Mouse (Mus musculus): ENCODE data around the gene Ptpn1. TPM values are rescaled to one million over a fixed set of nuclear protein-coding genes. Genes with fewer than 3 reads are reported as not detected.

The Ptpn1 gene
- total and polyA plus RNA-seq, 3 experiments, result 16.2 to 38.1 (median 29.4) TPM

- peaks cover 7% of the 10 kb centered on the region; the same call in 1 of the 2 replicates for H3K4me1 ChIP-seq (ENCODE audit: insufficient read depth, low read depth, low read length)
- H3K9me3 ChIP-seq (replicated peaks), result no peaks in the 10 kb centered on the region
- no peak for ATAC-seq (ENCODE audit: extremely low read depth, insufficient number of reproducible peaks, low FRiP score, poor library complexity, severe bottlenecking)
- no peak for TF ChIP-seq CTCF (IDR thresholded peaks at IDR 0.05; ENCODE audit: low read depth, low read length)
- TF ChIP-seq GATA2 (IDR thresholded peaks at IDR 0.05; ENCODE audit: borderline replicate concordance, low read depth, low read length), result no peak
- TF ChIP-seq TAL1 (conservative IDR thresholded peaks at IDR 0.05; ENCODE audit: low read depth, low read length), result no peak
- no peak for TF ChIP-seq GATA1 (IDR thresholded peaks at IDR 0.05; ENCODE audit: borderline replicate concordance, low read length)
- no peak for TF ChIP-seq POLR2AphosphoS5 (IDR thresholded peaks at IDR 0.05; ENCODE audit: insufficient replicate concordance, low read depth, low read length)
- H3K36me3 ChIP-seq (replicated peaks), result no peaks in the 10 kb centered on the region
- no peak for DNase-seq (ENCODE audit: low spot score)
- no peak overlapping the region for H3K4me3 ChIP-seq (ENCODE audit: low read depth, low read length)
- H3K27me3 ChIP-seq (ENCODE audit: insufficient read depth, low read length), result peaks cover 18% of the 10 kb centered on the region
Observed at GRCm38 (mm10) chr2:167925841-167926800, 5.7 kb upstream of the Ptpn1 start.

DNA sequence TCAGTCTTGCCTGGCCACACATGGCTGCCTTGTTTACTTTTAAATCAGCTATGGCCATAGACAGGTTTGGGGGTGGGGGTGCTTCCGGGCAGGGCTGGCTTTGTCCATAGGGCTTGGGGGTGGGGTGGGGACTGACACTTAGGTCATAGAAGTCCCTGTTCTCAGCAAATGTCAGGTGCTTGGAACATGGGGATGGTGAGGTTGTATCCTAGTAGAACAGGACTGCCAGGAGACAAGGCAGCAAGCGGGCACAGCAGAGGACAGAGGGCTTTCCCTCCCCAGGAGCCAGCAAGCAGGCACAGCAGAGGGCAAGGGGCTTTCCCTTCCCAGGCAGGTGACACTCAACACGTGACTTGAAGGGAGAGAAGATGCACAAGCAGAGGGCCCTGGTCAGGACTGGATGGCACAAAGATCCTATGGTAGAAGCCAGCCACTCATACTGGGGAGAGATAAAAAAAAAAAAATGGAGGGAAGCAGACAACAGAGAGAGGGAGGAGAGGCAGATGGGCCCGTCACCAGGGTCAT, 3.8 kb upstream of the Ptpn1 start:
- Histone ChIP-seq H3K4me3 (ENCODE audit: low read depth, low read length) (no peak overlapping the region), H3K36me3 (replicated peaks) (no peaks in the 10 kb centered on the region)
- no peak for DNase-seq (ENCODE audit: low spot score)

GRCm38 (mm10) chr2:167928972-167929371, 2.9 kb upstream of the Ptpn1 start:
- H3K36me3 ChIP-seq (replicated peaks), result peaks cover under 1% of the 10 kb centered on the region
- no peak for TF ChIP-seq TAL1 (conservative IDR thresholded peaks at IDR 0.05; ENCODE audit: low read depth, low read length)
- no peak for TF ChIP-seq CTCF (IDR thresholded peaks at IDR 0.05; ENCODE audit: low read depth, low read length)
- TF ChIP-seq GATA2 (IDR thresholded peaks at IDR 0.05; ENCODE audit: borderline replicate concordance, low read depth, low read length), result no peak
- TF ChIP-seq GATA1 (IDR thresholded peaks at IDR 0.05; ENCODE audit: borderline replicate concordance, low read length), result no peak
- TF ChIP-seq POLR2AphosphoS5 (IDR thresholded peaks at IDR 0.05; ENCODE audit: insufficient replicate concordance, low read depth, low read length), result no peak
- no peak for ATAC-seq (ENCODE audit: extremely low read depth, insufficient number of reproducible peaks, low FRiP score, poor library complexity, severe bottlenecking)
- DNase-seq (ENCODE audit: low spot score), result no peak
- H3K27me3 ChIP-seq (ENCODE audit: insufficient read depth, low read length), result peaks cover 12% of the 10 kb centered on the region
- no peak overlapping the region for H3K4me3 ChIP-seq (ENCODE audit: low read depth, low read length)
- peaks cover 29% of the 10 kb centered on the region for H3K4me1 ChIP-seq (ENCODE audit: insufficient read depth, low read depth, low read length)
- H3K9me3 ChIP-seq (replicated peaks), result no peaks in the 10 kb centered on the region

More for the DNA sequence above, 3.8 kb upstream of the Ptpn1 start:
- ATAC-seq (ENCODE audit: extremely low read depth, insufficient number of reproducible peaks, low FRiP score, poor library complexity, severe bottlenecking), result no peak
- Histone ChIP-seq H3K9me3 (replicated peaks) (no peaks in the 10 kb centered on the region), H3K27me3 (ENCODE audit: insufficient read depth, low read length) (peaks cover 12% of the 10 kb centered on the region), H3K4me1 (ENCODE audit: insufficient read depth, low read depth, low read length) (peaks cover 20% of the 10 kb centered on the region)
- TF ChIP-seq GATA2 (IDR thresholded peaks at IDR 0.05; ENCODE audit: borderline replicate concordance, low read depth, low read length) (no peak), POLR2AphosphoS5 (IDR thresholded peaks at IDR 0.05; ENCODE audit: insufficient replicate concordance, low read depth, low read length) (no peak), CTCF (IDR thresholded peaks at IDR 0.05; ENCODE audit: low read depth, low read length) (no peak), GATA1 (IDR thresholded peaks at IDR 0.05; ENCODE audit: borderline replicate concordance, low read length) (no peak), TAL1 (conservative IDR thresholded peaks at IDR 0.05; ENCODE audit: low read depth, low read length) (no peak)

DNA sequence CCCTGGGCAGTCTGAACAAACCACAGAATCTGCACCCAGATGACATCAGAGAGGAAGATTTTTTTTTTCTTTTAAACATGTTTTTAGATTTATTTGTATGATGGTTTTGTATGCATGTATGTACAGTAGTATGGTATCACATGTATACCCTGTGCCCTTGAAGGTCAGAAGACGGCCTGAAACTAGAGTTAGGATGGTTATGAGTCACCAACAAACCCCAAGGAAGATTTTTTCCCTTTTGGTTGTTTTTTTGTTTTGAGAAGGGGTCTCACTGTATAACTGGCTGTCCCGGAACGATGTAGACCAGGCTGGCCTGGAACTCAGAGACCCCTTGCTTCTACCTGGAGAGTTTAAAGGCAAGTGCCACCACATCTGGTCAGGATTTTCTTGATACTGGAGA, 882 bp upstream of the Ptpn1 start:
- Histone ChIP-seq H3K9me3 (replicated peaks) (no peaks in the 10 kb centered on the region), H3K27me3 (ENCODE audit: insufficient read depth, low read length) (peaks cover 12% of the 10 kb centered on the region), H3K36me3 (replicated peaks) (peaks cover 12% of the 10 kb centered on the region), H3K4me3 (ENCODE audit: low read depth, low read length) (peak overlapping the region; percentile 93; the same call in 1 of the 2 replicates), H3K4me1 (ENCODE audit: insufficient read depth, low read depth, low read length) (peaks cover 27% of the 10 kb centered on the region)
- DNase-seq (ENCODE audit: low spot score) (no peak), ATAC-seq (ENCODE audit: extremely low read depth, insufficient number of reproducible peaks, low FRiP score, poor library complexity, severe bottlenecking) (no peak)
- no peak for TF ChIP-seq CTCF (IDR thresholded peaks at IDR 0.05; ENCODE audit: low read depth, low read length)
- TF ChIP-seq POLR2AphosphoS5 (IDR thresholded peaks at IDR 0.05; ENCODE audit: insufficient replicate concordance, low read depth, low read length), result no peak
- no peak for TF ChIP-seq GATA2 (IDR thresholded peaks at IDR 0.05; ENCODE audit: borderline replicate concordance, low read depth, low read length)
- TF ChIP-seq GATA1 (IDR thresholded peaks at IDR 0.05; ENCODE audit: borderline replicate concordance, low read length), result no peak
- no peak for TF ChIP-seq TAL1 (conservative IDR thresholded peaks at IDR 0.05; ENCODE audit: low read depth, low read length)

DNA sequence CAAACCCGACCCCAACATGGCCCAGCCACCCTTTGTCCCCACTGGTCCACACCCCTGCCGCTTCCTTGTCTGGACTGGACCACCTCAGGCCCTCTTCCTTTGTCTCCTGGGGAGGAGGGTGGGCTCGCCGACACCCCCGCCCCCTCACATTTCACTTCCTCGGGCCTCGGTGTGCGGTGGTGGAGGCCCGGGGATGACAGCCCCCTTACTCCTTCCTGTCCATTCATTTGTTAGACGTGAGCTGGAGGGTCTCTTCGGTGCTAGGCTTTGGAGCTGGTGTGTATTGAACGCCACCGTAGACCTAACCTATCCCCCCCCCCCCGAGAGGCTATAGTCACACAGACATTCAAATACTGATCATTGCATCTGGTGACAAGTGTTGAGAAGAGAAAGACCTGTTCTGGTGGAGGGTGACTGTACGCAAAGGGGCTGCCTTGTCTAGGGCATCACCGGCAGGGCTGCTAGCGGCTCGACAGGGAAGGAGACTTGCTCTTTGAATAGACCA, 922 bp downstream of the Ptpn1 start:
- Histone ChIP-seq H3K4me3 (ENCODE audit: low read depth, low read length) (peak overlapping the region; percentile 93), H3K27me3 (ENCODE audit: insufficient read depth, low read length) (peaks cover 3% of the 10 kb centered on the region; the same call in 1 of the 2 replicates), H3K4me1 (ENCODE audit: insufficient read depth, low read depth, low read length) (peaks cover 26% of the 10 kb centered on the region), H3K9me3 (replicated peaks) (no peaks in the 10 kb centered on the region), H3K36me3 (replicated peaks) (peaks cover 29% of the 10 kb centered on the region)
- TF ChIP-seq GATA2 (IDR thresholded peaks at IDR 0.05; ENCODE audit: borderline replicate concordance, low read depth, low read length) (no peak), GATA1 (IDR thresholded peaks at IDR 0.05; ENCODE audit: borderline replicate concordance, low read length) (no peak), TAL1 (conservative IDR thresholded peaks at IDR 0.05; ENCODE audit: low read depth, low read length) (no peak), POLR2AphosphoS5 (IDR thresholded peaks at IDR 0.05; ENCODE audit: insufficient replicate concordance, low read depth, low read length) (no peak)
- no peak for ATAC-seq (ENCODE audit: extremely low read depth, insufficient number of reproducible peaks, low FRiP score, poor library complexity, severe bottlenecking)
- peak; percentile 23 for DNase-seq (ENCODE audit: low spot score)

- H3K36me3 ChIP-seq (replicated peaks), result peaks cover 33% of the 10 kb centered on the region
- DNase-seq (ENCODE audit: low spot score), result no peak
- H3K27me3 ChIP-seq (ENCODE audit: insufficient read depth, low read length), result no peaks in the 10 kb centered on the region
- H3K9me3 ChIP-seq (replicated peaks), result no peaks in the 10 kb centered on the region
- TF ChIP-seq CTCF (IDR thresholded peaks at IDR 0.05; ENCODE audit: low read depth, low read length) (no peak), TAL1 (conservative IDR thresholded peaks at IDR 0.05; ENCODE audit: low read depth, low read length) (no peak), GATA2 (IDR thresholded peaks at IDR 0.05; ENCODE audit: borderline replicate concordance, low read depth, low read length) (no peak), GATA1 (IDR thresholded peaks at IDR 0.05; ENCODE audit: borderline replicate concordance, low read length) (no peak), POLR2AphosphoS5 (IDR thresholded peaks at IDR 0.05; ENCODE audit: insufficient replicate concordance, low read depth, low read length) (no peak)
- no peak overlapping the region; the same call in 1 of the 2 replicates for H3K4me3 ChIP-seq (ENCODE audit: low read depth, low read length)
- peaks cover 26% of the 10 kb centered on the region for H3K4me1 ChIP-seq (ENCODE audit: insufficient read depth, low read depth, low read length)
- ATAC-seq (ENCODE audit: extremely low read depth, insufficient number of reproducible peaks, low FRiP score, poor library complexity, severe bottlenecking), result no peak
Observed at GRCm38 (mm10) chr2:167933397-167933796, 1.5 kb downstream of the Ptpn1 start.

Measured in G1E (cell line).